Mouse (Mus musculus): Measurements from ENCODE around the gene 1700042G07Rik. TPM values are rescaled to one million over a fixed set of nuclear protein-coding genes. Genes with fewer than 3 reads are reported as not detected.

1700042G07Rik gene
- total RNA-seq, 2 experiments from 2014 or later = not detected

DNA sequence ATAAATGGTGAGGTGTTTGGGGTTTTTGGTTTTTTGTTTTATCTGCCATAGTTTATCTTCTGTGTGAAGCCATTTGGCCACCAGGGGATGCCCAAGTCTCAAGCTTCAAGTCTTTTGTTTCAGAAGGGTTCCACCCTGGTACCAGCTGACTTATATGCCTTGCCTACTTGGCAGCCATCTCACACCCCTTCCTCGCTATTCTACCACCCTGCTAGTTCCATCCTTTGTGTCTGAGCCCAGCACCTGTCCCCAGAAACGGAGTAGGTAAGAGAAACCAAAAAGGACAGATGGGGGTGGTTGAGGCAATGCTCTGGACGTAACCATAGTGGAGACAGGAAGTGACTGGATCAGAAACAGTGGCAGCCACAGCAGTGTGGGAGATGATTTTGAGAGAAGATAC, 13.3 kb upstream of the 1700042G07Rik start:
- no peak for ATAC-seq (replicated peaks; ENCODE audit: low FRiP score, poor library complexity, severe bottlenecking)

DNA sequence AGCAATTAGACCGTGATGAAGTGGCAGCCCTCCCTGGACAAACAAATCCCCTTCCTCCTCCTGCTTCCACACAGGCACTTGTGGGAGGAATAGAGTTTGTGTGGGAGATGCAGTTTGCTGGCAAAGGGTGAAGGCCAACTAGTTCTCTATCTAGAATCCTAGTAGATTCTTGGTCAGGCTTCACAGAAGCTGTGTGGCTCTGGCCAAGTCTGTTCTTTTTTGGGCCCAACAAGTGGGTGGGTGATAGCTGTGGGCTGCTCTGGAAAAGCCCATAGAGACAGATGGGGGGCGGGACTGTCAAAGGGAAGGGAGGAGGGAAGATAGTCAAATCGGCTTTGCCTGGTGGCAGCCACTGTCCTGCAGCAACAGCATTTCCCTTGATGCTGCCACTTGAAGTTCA, 12.4 kb upstream of the 1700042G07Rik start:
- no peak for ATAC-seq (replicated peaks; ENCODE audit: low FRiP score, poor library complexity, severe bottlenecking)

DNA sequence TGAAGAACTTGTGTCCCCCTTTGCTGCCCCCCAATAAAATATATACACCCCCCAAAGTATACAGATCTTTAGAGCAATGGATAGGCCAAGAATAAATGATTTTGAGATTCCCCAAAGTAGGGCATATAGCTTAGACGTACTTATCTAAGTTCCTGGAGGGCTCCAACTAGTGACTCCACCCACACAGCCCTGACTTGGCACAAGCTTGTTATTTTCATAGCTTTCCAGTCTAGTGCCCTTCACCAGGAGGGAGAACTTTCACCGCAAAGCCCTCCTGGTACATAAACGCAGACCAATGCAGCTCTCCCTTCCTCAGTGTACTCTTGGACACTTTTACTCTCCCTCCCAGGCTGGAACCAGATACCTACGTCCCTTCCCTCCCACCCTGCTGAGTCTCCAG, 11.0 kb upstream of the 1700042G07Rik start:
- ATAC-seq (replicated peaks; ENCODE audit: low FRiP score, poor library complexity, severe bottlenecking) = no peak

DNA sequence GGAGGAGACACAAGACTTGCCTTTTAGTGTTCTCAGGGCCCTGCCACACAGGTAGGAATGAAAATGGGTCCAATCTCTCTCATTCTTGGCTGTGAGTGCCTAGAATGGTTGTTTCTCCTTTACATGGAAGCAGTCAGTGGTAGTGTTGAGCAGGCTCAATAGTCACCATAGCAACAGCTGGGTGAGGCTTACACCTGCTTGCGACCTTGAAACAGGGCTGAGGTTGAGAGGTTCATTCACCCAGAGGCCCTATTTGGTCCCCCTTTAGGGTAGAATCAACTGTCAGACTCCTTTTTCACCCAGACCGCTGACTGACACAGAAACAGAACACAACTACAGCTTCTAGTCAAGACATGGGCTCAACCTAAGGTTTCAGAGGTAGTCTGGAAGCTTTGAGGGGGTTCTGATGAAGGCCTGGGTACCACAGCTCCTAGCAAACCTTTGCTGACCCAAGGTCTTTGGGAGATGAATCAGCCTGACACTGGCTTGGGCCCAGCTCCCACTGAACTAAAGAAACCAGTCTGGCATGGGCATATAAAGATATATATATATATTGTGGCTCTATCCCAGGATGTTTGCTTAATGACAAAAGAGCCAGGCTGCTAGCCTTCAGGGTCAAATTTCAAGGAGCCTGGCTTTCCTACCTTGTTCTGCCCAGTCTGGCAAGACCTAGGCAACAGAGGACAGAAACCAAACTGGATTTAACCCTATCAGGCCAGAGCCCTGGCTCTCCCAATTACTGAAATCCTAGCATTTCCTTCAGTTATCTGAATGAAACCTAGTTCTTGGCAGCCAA, 8.2 kb upstream of the 1700042G07Rik start:
- ATAC-seq (replicated peaks; ENCODE audit: low FRiP score, poor library complexity, severe bottlenecking) = no peak

DNA sequence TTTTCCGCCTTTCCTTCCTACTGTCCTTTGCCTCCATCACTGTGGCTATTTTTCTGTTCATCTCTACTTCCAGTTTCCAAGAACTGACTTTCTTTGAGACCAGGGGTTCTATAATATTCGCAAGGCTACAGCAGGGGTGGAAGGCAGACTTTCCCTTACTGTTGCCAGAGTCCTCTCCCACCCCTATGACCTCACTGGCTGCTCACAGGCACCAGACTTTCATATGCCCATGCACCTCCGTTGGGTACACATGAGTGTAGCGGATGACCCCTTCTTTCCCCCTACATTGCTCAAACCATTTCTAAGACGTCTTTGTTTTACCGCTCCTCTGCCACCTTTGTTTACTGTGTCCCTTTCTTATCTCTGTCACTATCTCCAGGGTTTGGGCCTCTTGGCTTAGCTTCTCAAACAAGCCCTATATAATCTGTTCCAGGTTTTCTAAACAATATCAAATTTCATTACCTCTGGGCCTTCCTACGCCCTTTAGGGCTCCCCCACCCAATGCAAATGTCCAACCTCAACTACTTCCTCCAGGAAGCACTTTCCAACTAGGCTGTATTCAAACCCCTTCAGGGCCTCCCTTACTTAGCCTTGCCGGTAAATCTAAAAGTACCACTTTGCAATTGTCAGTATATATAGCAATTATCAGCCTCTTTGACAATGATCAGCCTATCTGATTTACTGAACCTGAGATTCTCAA, 7.3 kb upstream of the 1700042G07Rik start:
- ATAC-seq (replicated peaks; ENCODE audit: low FRiP score, poor library complexity, severe bottlenecking) = no peak

DNA sequence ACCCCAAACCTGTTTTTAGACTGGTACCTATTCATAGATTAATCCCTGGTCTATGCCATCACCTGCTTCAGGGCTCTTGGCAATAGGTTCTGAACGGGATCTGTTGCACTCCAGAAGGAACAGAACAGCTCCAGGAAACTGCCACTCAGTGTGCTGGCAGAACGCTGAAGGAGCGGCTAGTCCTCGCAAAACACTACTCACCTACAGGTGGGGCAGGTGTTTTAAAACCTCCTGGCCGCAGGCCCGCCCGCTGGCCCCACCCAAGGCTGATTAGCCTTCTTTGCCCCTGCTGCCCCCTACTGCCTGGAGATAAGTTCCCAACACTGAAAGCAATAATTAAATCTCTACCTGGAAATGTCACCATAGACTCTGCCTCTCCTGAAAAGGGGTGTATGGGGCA, 5.8 kb upstream of the 1700042G07Rik start, which contains the start of gene Tspan1:
Gene Tspan1, minus strand, starts transcription at position 198 of the 400 bp plus-strand sequence.
- ATAC-seq (replicated peaks; ENCODE audit: low FRiP score, poor library complexity, severe bottlenecking) = no peak

DNA sequence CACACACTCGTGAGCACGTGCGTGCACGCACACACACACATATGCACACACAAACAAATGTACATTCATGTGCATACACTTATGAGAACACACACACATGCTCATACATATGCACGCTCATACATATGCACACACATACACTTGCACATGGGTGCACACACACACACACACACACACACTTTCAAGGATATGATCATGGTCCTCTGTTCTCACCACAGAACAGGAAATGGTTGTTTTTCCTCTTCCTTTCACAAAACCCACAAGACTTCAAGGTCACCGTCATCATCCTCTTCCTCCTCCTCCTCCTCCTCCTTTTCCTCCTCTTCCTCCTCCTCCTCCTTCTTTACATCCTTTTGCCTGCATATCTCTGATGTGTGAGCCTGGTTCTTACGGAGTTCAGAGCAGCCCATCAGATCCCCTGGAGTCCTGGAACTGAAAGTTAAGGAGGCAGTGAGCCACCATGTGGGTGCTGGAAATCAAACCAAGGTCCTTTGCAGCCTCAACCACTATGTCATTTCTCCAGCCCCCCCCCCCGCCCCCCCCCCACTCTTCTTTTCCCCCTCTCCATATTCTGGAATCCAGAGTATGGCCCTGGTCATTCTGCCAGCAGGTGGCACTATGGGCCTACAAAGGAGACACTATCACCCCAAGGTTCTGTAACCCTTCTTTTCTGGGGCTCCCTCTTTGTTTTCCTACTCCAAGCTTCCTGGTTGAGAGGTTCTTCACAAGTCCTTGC, 4.4 kb upstream of the 1700042G07Rik start:
- ATAC-seq (replicated peaks; ENCODE audit: low FRiP score, poor library complexity, severe bottlenecking) = no peak

DNA sequence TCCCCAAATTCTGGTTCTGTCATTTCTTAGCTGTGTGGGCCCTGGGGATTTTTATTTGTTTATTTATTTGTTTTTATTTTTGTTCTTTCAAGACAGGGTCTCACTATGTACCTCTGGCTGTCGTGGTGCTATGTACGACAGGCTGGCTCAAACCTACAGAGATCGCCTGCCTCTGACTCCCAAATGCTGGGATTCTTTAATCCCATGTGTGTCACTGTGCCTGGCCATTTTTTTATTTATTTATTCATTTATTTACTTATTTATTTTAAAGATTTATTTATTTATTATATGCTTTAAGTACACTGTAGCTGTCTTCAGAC, 3.9 kb upstream of the 1700042G07Rik start:
- ATAC-seq (replicated peaks; ENCODE audit: low FRiP score, poor library complexity, severe bottlenecking) = no peak

DNA sequence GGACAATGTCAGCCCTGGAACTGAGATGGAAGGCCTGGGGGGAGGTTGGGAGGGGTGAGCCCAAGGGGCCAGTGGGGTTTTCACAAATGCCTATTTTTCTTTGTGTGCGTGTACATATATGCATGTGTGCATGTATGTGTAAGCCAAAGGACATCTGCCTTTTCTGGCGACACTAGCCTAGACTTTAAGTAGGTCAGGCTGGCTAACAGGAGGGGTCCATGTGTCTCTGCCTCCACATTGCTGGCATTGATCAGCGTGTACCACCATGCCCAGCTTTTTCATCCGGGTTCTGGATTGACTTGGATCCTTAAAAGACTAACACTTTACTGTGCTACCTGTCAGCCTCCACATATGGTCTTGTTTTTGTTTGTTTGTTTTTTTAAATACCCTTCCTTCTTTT, 580 bp downstream of the 1700042G07Rik start:
- ATAC-seq (replicated peaks; ENCODE audit: low FRiP score, poor library complexity, severe bottlenecking) = no peak

DNA sequence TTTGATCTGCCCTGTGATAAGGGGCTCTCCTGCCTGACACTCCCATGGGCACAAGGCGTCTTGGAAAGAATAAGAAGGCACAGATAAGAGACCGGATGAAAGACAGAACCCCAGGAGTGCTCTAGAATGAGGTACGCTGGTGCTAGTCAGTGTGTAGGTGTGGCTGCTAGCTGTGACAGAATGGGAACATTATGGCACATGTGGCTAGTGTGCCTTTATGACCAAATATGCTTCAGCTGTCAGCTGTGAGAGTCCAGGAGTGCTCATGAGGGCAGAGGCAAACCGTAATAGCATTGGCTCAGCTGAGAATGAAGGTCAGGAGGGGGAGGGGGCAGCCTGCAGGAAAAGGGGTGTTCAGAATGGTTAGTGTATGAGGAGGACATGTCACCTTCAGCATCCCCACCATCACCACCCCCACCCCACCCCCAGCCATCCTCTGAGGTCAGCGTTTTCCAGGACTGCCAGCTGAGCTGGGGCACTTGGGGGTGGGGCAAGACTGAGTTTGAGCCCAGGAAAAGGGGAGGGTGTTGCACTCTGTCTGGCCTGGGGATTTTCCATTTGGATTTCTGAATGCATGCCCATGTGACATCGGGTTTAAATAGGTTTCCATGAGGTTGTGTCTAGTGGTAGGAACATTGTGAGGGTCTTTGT, 1.4 kb downstream of the 1700042G07Rik start:
- ATAC-seq (replicated peaks; ENCODE audit: low FRiP score, poor library complexity, severe bottlenecking) = no peak

DNA sequence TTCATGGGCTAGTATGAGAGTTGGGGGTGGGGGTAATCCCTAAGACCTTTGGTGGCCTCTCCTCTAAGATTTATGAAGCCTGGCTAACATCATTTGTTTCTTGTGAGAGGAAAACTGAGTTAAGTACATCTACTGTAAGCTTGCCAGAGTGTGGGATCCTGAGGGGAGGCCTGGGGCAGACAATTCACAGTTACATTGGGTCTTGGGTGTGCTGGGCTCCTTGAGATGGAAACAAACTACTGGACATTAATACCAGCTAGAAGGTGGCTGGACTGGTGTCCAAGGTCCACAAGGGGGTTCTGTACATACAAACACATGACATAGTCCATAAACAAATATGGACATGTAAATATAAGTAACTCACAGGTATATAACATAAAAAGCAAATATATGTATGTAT, 2.0 kb downstream of the 1700042G07Rik start:
- no peak for ATAC-seq (replicated peaks; ENCODE audit: low FRiP score, poor library complexity, severe bottlenecking)

DNA sequence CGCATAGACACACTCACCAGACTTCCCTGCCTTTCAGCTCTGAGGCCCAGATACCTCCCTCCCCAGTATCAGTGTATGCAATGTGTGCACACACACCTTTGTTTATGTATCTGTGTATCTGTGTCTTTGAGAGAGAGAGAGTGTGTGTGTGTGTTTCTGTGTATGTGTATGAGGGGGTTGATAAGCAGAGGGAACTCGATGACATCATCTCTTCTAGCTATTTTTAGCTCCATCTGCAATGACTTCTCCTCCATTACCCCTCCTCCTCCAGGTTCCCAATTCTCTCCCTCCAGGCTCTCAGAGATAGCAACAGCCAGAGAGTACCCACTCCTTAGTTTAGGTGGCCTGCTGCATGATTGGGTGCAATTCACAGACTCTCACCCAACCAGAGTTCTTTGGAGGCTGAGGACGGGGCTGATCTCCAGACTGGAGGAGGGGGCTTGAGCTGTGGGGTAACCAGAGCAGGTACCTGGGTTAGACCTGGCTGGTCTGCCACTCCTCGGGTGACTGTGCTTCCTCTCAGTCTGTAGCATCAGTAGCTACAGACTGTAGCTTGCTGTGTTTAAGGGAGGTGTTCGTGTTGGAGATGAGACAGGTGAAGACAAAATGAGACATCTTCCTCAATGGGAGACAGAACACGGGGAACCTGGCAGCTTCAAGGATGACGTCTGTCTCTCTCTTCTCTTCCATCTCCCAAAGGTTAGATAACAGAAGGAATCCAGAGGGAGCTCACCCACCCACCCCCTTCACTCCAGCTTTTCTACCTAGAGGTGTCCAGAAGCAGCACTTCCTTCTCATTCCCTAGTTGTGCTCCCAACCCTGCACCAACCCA, 2.8 kb downstream of the 1700042G07Rik start:
- ATAC-seq (replicated peaks; ENCODE audit: low FRiP score, poor library complexity, severe bottlenecking) = no peak; the same call in 1 of the 2 replicates

DNA sequence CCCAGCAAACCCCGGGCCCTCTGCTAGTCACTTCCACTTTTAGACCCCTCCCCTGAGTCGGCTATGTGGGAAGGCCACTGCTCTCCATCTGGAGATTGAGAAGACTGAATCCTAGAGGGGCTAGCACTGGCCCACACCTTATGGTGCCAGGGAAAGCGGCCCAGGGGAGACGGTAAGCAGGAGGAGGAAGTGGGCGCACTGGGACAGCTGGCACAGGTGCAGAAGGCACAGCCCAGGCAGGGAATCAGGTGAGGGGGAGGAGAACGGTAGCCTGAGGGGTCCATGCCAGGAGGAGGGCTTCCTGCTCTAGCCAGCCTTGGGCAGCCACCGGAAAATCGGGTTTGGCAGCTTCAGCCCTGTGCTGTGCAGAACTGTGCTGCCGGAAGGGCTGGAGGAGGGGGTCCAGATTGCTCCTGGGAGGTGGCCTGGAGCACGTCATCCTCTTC, 3.4 kb downstream of the 1700042G07Rik start:
- ATAC-seq (replicated peaks; ENCODE audit: low FRiP score, poor library complexity, severe bottlenecking) = no peak

DNA sequence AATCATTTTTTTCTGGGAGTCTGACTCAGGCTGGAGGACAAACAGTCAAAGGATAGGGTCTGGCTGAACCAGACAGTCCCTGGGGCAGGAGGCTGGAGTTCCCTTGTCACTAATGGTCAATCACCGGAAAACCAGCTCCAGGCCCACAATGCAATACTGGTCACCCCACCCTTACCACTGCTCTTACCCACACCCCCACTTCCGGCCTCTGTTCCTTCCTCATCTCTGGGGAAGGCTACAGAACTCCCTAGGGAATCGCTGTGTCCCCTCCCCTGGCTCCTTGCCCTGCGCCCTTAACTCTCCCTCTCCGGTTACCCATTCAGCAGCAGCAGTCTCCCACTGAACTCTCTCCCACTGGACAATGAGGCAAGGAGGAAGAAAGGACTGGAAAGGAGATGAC, 4.0 kb downstream of the 1700042G07Rik start:
- ATAC-seq (replicated peaks; ENCODE audit: low FRiP score, poor library complexity, severe bottlenecking) = no peak

DNA sequence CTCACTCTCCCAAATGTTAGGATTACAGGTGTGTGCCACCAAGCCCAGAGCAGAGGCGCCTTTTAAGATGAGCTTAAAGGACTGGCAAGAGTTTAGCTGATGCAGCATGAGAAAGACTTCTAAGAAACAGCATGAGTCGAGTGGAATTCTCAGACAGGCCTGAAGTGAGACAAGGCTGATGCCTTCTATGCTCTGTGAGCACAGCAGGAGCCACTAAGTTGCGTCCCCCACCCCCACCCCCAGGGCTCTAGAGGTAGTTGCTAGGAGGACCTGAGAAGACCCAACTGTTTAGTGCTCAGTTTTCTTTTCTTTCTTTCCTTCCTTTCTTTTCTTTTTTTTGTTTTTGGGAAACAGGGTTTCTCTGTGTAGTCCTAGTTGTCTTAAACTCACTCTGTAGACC, 8.9 kb downstream of the 1700042G07Rik start:
- ATAC-seq (replicated peaks; ENCODE audit: low FRiP score, poor library complexity, severe bottlenecking) = no peak

DNA sequence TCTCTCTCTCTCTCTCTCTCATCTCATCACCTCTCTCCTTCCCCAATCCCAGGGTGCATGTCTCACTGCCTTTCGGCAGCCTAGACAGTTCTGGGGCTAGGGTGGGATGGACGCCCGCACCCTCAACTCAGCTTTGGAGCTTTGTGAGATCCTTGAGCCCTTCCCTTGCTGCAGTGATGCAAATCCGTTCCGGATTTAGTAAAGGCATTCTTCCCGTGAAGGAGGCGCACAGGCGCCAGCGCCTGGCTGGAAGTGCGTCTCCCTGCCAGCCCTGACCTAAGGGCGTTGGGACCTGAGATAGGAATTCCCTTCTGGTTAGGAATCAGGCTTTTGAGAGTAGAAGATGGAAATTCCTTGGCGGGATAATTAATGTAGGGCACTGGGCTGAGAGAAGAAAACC, 9.6 kb downstream of the 1700042G07Rik start:
- ATAC-seq (replicated peaks; ENCODE audit: low FRiP score, poor library complexity, severe bottlenecking) = no peak

DNA sequence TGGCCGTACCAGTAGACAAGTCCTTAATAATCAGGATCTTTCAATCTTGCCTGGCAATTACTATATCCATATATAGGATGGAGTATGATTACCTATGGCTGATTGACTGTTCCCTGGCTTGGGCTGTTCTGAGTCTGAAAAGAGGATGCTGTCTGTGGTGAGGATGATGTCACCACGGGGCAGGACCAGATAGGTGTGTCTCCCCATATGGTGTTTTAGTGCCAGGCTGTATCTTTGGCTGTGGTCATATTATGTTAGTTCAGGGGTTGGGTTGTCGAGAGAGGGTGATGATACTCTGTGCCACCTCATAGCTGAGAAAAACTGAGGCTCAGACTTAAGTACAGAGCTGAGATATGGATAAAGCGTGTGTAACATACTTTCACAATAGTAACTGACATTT, 11.9 kb downstream of the 1700042G07Rik start:
- no peak for ATAC-seq (replicated peaks; ENCODE audit: low FRiP score, poor library complexity, severe bottlenecking)

DNA sequence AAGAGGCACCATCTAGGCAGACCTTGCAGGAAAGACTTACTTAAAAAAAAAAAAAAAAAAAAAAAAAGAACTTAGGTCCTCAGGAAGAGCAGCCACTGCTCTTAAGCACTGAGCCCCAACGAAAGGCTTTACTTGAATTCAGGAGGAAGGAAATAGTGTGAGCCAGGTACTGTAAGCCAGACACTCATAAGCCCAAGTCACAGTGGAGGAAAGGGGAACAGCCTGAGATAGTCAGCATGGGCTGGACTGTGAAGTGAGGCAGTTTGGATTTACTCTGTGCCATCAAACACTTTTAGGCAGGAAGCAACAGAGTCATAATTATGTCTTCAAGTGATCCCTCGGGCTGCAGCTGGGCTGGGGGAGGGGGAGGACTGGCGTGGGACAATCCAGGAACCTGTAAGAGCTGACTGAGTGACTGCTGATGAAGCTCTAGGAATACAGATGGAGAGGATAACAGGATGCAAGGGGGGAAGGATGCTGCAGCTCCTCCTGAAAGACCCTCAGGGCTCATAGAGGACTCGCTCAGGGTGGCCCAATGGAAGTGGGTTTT, 19.2 kb downstream of the 1700042G07Rik start:
- ATAC-seq (replicated peaks; ENCODE audit: low FRiP score, poor library complexity, severe bottlenecking) = no peak

Measured in erythroid progenitor cell, adult 5-6 weeks (primary cell).